Mouse (Mus musculus) adrenal gland, postnatal 14 days (tissue): ENCODE measurements around the gene Cic. TPM values are rescaled to one million over a fixed set of nuclear protein-coding genes. Genes with fewer than 3 reads are reported as not detected.

Experiments
- DNase-seq: peaks from one replicate; pipeline ENCODE4 v3.0.0; 2021; ENCODE audit warnings: mixed read lengths
- total RNA-seq: library from RNA; stranded (reverse); gene quantifications from 2 replicates; pipeline ENCODE4 v1.2.3, GENCODE M21; 2021

The Cic gene
- total RNA-seq, 1 experiment from 2014 or later: 115 TPM

GRCm38 (mm10) chr7:25269545-25270271 is 2.2 kb downstream of the Cic start:
- no peak for DNase-seq

DNA sequence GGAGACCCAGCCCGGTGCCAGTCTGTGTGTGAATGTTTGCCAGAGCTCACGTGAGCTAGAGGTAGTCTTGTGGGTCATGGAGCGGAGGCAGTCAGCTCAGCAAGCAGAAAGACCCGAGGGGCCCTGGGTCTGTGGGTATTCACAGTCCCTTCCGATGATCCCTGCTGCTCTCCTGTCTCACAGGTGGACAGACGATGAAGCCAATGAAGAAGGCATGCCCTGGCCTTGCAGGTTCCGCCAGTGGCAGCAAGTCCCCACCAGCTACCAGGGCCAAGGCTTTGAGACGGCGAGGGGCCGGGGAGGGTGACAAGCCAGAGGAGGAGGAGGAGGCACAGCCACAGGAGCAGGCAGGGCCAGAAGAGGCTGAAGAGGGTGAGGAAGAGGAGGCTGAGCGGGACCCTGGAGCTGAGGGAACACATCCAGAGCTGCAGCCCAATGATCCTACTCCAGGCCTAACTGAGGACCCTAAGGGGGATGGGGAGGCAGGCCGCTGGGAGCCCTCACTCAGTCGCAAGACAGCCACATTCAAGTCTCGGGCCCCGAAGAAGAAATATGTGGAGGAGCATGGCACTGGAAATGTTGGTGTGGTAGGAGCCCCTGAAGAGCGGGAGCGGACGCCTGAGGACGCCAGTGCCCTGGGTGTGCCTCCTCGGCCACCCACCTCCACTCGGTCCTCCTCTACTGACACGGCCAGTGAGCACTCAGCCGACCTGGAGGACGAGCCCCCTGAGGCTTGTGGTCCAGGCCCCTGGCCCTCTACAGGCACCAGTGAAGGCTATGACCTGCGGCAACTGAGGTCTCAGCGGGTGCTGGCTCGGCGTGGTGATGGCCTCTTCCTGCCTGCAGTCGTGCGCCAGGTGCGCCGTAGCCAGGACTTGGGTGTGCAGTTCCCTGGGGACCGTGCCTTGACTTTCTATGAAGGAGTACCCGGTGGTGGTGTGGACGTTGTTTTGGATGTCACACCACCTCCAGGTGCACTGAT is 3.4 kb downstream of the Cic start:
- DNase-seq: no peak

DNA sequence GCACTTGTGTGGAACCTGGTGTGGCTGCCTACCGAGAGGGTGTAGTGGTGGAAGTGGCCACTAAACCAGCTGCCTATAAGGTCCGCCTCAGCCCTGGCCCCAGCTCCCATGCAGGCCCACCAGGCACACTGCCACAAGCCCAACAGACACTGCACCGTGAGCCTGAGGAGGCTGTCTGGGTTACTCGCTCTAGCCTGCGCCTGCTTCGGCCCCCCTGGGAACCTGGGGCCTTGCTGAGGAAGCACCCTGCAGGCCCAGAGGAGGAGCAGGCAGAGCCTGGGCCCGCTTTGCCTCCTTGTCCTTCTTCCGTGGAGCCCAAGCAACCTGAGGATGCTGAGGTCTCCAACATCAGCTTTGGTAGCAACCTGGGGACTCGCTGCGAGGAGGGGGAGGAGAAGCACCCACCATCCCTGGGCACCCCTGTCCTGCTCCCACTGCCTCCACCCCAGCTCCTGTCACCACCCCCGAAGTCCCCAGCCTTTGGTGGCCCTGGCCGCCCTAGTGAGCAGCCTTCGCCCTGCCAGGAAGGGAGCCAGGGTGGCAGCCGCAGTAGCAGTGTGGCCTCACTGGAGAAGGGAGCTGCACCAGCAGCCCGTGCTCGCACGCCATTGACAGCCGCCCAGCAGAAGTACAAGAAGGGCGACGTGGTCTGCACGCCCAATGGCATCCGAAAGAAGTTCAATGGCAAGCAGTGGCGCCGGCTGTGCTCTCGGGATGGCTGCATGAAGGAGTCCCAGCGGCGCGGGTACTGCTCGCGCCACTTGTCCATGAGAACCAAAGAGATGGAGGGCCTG is 4.3 kb downstream of the Cic start:
- DNase-seq: no peak

GRCm38 (mm10) chr7:25272445-25273258 is 5.1 kb downstream of the Cic start:
- DNase-seq: no peak

- DNase-seq: no peak
These were observed 6.0 kb downstream of the Cic start for GRCm38 (mm10) chr7:25273259-25274241.

DNA sequence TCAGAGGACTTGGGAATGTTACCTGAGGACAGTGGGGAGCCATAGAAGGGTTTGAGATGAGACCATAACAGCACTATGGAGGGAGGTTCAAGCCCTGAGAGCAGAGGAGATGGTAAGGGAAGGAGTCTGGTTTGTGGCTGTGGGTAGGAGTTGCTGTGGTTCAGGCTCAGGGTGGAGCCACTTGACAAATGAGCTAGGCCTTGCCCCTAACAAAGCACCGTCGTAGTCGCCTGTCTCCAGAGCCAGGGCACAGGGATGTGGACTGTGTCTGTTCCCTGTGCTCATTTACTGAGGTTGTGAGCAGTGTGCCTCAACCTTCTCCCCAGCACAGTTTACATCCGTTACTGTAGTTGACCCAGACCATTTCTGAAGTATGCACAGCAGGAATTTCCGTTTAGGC is 7.1 kb downstream of the Cic start:
- no peak for DNase-seq

GRCm38 (mm10) chr7:25274996-25275395 is 7.5 kb downstream of the Cic start:
- DNase-seq: no peak

- DNase-seq: no peak
These were observed 8.2 kb downstream of the Cic start for GRCm38 (mm10) chr7:25275555-25276298.

DNA sequence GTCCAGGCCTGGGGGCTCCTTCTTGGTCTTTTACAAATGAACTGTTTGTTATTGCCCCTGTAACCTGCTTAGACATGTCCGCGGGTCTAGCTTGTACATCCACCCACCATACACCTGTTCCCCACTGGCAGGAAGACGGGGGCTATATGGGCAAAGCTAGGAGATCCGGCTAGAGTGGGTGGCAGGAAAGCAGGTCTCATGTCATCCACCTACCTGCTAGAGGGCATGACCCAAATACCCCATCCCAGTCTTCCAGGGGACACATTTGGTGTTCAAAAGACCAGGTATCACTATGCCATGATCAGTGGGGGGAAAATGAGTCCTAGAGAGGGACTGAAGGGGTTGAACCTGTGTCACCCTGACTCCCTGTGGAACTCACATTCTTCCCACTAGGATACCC is 9.9 kb downstream of the Cic start:
- DNase-seq: no peak

- DNase-seq: no peak
These were observed 10.5 kb downstream of the Cic start for GRCm38 (mm10) chr7:25277998-25278340.

DNA sequence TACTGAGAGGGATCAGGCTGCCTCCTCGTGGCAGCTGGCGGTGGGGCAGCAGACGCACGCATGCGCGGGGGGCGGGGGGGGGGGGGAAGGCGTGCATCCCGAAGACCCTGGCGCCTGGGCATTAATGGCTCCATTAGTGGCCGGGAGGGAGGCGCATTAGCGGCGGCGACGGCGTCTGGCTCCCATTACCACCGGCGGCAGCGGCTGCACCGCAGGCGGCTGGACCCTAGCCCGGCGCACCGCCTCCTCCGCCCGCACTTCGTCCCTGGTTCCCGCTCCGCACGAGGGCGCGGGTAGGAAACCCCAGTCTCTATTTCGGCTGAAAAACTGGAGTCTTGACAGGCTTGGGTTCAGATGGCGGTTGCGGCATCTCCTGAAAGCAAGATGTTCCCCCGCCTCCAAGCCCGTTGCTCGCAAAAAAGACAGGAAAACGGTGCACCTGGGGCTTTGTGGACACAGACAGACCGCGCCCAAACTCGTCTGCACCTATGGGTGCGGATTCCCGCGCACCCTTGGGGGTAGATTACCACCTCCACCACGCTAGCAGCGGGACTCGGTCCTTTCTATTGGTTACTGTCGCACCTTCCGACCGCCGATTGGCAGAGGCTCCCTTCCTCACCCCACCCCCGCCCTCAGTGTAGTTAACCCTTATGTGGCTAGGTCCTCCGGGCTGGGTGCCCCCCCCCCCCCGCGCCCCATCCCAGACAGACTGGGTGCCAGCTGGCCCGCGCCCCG is 11.0 kb downstream of the Cic start:
- peak; percentile 90 for DNase-seq

DNA sequence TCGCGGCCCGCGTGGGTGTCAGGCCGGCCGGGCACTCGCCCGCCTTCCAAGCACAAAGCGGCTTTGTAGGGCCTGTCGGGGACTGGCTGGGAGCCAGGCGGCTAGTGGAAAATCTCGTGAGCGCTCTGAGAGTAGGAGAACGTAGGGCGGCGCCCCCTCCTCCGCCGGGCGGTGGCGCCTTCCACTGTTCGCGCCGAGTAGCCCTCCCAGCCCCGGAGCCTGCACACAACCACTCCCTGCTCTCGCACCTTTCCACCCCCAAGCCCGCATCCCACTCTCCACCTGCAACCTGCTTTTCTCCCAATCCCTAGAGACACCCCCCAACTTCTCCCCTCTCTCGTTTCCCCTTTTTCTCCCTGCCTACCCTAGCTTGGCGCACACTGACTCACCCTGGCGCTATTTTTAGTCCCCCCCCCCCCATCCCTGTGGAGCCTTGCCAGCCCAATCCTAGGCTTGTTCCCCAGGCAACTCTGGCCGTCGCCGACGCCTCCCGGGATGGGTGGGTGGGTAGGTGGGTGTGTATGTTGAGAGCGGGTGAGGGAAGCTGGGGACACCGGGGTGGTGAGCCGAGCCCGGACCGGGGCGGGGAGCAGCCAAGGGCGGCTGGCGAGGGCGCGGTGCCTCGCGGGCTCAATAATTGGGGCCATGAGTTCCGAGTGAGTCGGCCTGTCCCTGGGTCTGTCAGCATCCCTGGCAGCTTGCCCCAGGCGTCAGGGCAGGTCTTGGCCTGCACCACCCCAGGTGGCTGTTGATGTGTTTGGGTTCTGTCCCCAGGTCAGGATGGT is 11.8 kb downstream of the Cic start:
- peak; percentile 88 for DNase-seq

DNA sequence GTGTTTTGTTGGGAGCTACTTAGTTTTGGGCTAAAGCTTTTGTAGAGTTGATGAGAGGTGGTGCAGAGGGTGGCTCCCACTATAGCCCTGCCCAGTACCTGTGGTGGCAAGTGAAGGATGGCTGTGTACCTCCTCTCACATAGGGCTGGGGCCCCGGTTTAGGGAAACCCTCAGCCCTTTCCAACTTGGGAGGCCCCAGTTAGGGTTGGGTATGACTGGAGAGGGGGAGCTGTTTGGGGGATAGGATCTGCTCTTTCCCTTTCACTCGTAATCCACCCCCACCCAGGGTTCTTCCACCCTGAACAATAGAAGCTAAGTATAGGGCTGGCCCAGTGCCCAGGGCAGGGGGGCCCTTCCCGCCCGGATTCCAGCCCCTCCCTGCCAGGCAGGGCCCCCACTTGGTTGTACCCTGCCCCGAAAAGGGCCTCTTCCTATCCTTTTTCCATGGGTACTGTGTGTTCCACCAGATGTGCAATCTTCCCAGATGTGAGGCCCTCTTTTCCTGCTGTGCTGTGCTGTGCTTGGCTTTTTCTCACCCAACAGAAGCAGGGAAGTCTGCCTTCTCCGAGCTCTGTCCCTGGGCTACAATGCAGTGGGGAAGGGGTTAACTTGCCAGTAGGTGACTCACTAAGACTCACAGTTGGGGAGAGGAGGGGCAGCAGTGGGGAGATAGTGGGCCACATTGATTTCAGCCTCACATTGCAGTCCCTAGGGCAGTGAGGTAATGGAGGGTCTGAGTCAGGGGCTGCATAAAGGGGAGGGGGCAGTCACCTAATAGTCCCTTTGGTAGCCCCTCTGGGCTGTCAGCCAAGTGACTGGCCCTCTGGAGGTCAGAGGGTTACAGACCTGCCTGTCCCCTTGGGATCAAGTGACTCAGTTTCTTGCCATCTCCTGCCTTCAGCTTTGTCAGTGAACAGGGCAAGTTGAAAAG is 12.6 kb downstream of the Cic start:
- DNase-seq: peak; percentile 76

DNA sequence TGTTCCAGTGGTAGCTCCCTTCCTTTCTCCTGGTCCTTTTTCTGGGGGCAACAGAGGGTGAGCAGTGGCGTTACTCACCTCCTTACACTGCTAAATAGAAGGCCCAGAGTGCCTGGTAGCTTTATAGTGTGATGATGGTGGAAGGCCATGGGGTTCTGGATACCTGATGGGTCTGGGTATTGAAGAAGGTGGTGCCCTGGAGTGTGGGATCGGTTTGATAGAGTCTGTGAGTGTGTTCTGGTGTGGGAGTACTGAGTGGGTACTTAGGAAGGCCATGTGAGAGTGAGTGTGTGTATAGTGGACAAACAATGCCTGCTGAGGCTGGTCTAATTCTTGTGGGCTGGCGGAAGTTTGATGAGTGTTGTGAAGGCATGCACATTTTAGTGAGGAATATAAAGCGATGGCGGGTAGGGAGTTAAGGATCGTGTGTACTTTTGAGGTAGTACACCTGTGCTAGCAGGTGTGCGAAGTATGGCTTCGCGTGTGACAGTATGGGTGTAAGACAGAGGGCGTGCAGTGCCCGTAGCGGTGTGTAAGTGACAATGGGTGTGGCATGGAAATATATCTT is 13.7 kb downstream of the Cic start:
- DNase-seq: no peak

DNA sequence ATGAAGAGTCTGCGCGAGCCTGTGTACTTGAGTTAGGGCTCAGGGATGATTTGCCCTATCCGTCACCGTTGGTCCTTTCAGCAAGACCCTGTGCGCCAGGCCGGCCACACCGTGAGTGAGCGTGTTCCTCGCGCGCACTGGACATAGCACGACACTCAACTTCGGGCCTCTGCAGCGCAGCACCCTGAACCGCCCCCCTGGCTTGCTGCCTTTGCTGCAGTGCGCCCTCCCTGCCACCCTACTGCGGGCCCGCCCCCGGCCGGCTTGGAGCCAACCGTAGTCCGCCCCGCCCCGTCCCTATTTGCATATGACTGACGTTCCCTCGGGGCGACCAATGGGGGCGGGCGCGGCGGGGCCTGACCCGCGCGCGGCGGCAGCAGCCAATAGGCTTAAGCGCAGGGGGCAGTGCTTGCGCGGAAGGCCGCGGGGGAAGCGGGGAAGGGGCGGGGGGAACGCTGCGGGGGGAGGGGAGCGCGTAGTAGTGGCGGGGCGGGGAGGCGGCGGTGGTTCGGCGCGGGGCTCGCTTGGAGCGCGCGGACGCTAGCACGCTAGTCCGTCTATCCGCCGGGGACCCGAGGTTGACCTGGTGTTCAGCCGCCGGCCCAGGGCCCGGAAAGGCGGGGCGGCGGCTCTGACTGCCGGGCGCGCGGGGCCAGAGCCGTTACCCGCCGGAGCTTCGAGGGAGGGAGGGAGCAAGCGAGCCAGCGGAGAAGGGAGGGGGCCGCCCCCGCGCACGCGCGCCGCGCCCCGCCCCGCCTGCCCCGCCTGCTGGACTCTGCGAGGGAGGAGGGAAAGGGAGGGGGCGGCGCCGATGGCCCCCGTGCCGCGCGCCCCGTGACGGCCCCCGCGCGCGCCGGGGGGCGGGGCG is 14.5 kb downstream of the Cic start:
- peak; percentile 100 for DNase-seq
